ENCODE assay signal across 8 mouse cellular contexts in genomic region chr2:170152856-170153255, GRCm38 (mm10). TPM values are rescaled to one million over a fixed set of nuclear protein-coding genes. Genes with fewer than 3 reads are reported as not detected.
A peak's percentile ranks its signal among the peaks of the same experiment; 100 is the strongest.
DNase-seq lines count a peak whose midpoint lies in the region; ATAC-seq lines count a peak whose summit lies in the region.

No protein-coding gene starts in this region.

- no peak for DNase-seq in kidney, postnatal 10 days
- DNase-seq in ES-CJ7 (ENCODE audit: low read depth, low spot score): peak; percentile 39
- DNase-seq in liver, embryonic 13.5 days: no peak
- no peak for DNase-seq in frontal cortex, postnatal 25 days (ENCODE audit: low spot score in 2 of 2)
- DNase-seq in gastrocnemius, postnatal 4 days (ENCODE audit: low spot score in 2 of 2): no peak

- 29% methylated on average over 7 of the region's 7 CpGs for WGBS in kidney, embryonic 15.5 days
- 31% methylated on average over 7 of the region's 7 CpGs for WGBS in heart, embryonic 12.5 days
- 14% methylated on average over 7 of the region's 7 CpGs for WGBS in liver, embryonic 13.5 days (ENCODE audit: insufficient replicate concordance)

- H3K4me3 ChIP-seq in kidney, embryonic 15.5 days (replicated peaks): peak overlapping the region; percentile 45
- no peak overlapping the region for H3K4me3 ChIP-seq in heart, embryonic 12.5 days
- peak overlapping the region; percentile 69 for H3K4me3 ChIP-seq in liver, embryonic 13.5 days (replicated peaks)

- no peaks in the 10 kb centered on the region for H3K27me3 ChIP-seq in kidney, embryonic 15.5 days
- no peaks in the 10 kb centered on the region for H3K27me3 ChIP-seq in heart, embryonic 12.5 days (replicated peaks)
- H3K27me3 ChIP-seq in liver, embryonic 13.5 days: no peaks in the 10 kb centered on the region

- H3K9ac ChIP-seq in kidney, embryonic 15.5 days: peak overlapping the region; percentile 51
- no peak overlapping the region for H3K9ac ChIP-seq in heart, embryonic 12.5 days
- H3K9ac ChIP-seq in liver, embryonic 13.5 days: peak overlapping the region; percentile 87

- H3K4me1 ChIP-seq in kidney, embryonic 15.5 days: peaks cover 42% of the 10 kb centered on the region
- peaks cover 30% of the 10 kb centered on the region for H3K4me1 ChIP-seq in heart, embryonic 12.5 days (replicated peaks)
- H3K4me1 ChIP-seq in liver, embryonic 13.5 days (replicated peaks): peaks cover 88% of the 10 kb centered on the region

- H3K9me3 ChIP-seq in kidney, embryonic 15.5 days (replicated peaks): no peaks in the 10 kb centered on the region
- no peaks in the 10 kb centered on the region for H3K9me3 ChIP-seq in heart, embryonic 12.5 days (replicated peaks)
- H3K9me3 ChIP-seq in liver, embryonic 13.5 days (replicated peaks): no peaks in the 10 kb centered on the region

- H3K36me3 ChIP-seq in kidney, embryonic 15.5 days: no peaks in the 10 kb centered on the region
- H3K36me3 ChIP-seq in heart, embryonic 12.5 days: no peaks in the 10 kb centered on the region
- no peaks in the 10 kb centered on the region for H3K36me3 ChIP-seq in liver, embryonic 13.5 days

- peak; percentile 36 for ATAC-seq in kidney, embryonic 15.5 days (replicated peaks; ENCODE audit: low FRiP score)
- 0 out of 2 replicates have a peak, but pooled peaks have one; percentile 17 for ATAC-seq in heart, embryonic 12.5 days (ENCODE audit: insufficient number of reproducible peaks, low FRiP score)
- peak; percentile 14; the same call in 1 of the 2 replicates for ATAC-seq in liver, embryonic 13.5 days (ENCODE audit: low read depth)
- ATAC-seq in frontal cortex, adult (ENCODE audit: low TSS enrichment): no peak

- peak overlapping the region; percentile 80 for H3K4me2 ChIP-seq in kidney, embryonic 15.5 days
- peak overlapping the region; percentile 72 for H3K4me2 ChIP-seq in heart, embryonic 12.5 days
- H3K4me2 ChIP-seq in liver, embryonic 13.5 days: peak overlapping the region; percentile 73

- 0 out of 2 replicates have a peak overlapping the region, but pooled peaks have one; percentile 2 for H3K27ac ChIP-seq in kidney, embryonic 15.5 days
- peak overlapping the region; percentile 18; the same call in 1 of the 2 replicates for H3K27ac ChIP-seq in heart, embryonic 12.5 days (ENCODE audit: poor library complexity, severe bottlenecking)
- H3K27ac ChIP-seq in liver, embryonic 13.5 days: peak overlapping the region; percentile 98

RNA-seq across cellular contexts. Expression of gene Zfp217, which starts 5.0 kb away (rescaled TPM):
- polyA plus RNA-seq in kidney, embryonic 15.5 days (2015; fragmentation: Nextera tagmentation; extraction: Ambion mirVana): 4.7 and 5.0 TPM in 2 replicates
- polyA plus RNA-seq in heart, embryonic 12.5 days (2016; fragmentation: Nextera tagmentation; extraction: Ambion mirVana): 3.5 and 3.7 TPM in 2 replicates
- 3.6 and 3.7 TPM in 2 replicates for polyA plus RNA-seq in liver, embryonic 13.5 days (2015; fragmentation: Nextera tagmentation; extraction: Ambion mirVana)
- 10 to 100 TPM; 14.1 to 15.1 TPM for total RNA-seq in gastrocnemius, postnatal 4 days (2021)

Comparison
In these comparisons a context has a peak if more than half of its experiments do, and no peak if none do; other contexts are left out.
1. H3K27ac ChIP-seq: peak in every context shown above with its lines; median percentile 98 in liver, embryonic 13.5 days; 18 in heart, embryonic 12.5 days; 2 in kidney, embryonic 15.5 days.